ENCODE assay signal across 13 mouse cellular contexts in genomic region chrX:85829000-85829399, GRCm38 (mm10). TPM values are rescaled to one million over a fixed set of nuclear protein-coding genes. Genes with fewer than 3 reads are reported as not detected.
DNase-seq lines count a peak whose midpoint lies in the region; ATAC-seq and TF ChIP-seq lines count a peak whose summit lies in the region.
"Had no signal": no experiment of that assay in that cellular context is flagged by ENCODE, and none has a peak within 500 bp of the region (broad histone marks: within the 10 kb centered on the region; RNA-seq: fewer than 3 reads in every experiment).

No protein-coding gene starts in this region.

- no peak for ATAC-seq in kidney, embryonic 14.5 days (ENCODE audit: low FRiP score, low TSS enrichment)
- ATAC-seq in hindbrain, postnatal 0 days = no peak

- TF ChIP-seq CTCF in hindbrain, postnatal 0 days (IDR thresholded peaks at IDR 0.05; ENCODE audit: low read depth) = no peak

- no peaks in the 10 kb centered on the region for H3K9me3 ChIP-seq in kidney, embryonic 14.5 days (ENCODE audit: control insufficient read depth, low read length)
- no peaks in the 10 kb centered on the region for H3K9me3 ChIP-seq in hindbrain, postnatal 0 days (ENCODE audit: low read length)
- H3K9me3 ChIP-seq: heart, embryonic 15.5 days; neural tube, embryonic 15.5 days had no signal

- no peak overlapping the region for H3K9ac ChIP-seq in kidney, embryonic 14.5 days (ENCODE audit: low read depth, low read length)
- no peak overlapping the region for H3K9ac ChIP-seq in hindbrain, postnatal 0 days (replicated peaks; ENCODE audit: low read length)
- H3K9ac ChIP-seq: heart, embryonic 15.5 days; neural tube, embryonic 15.5 days had no signal

- H3K4me1 ChIP-seq in kidney, embryonic 14.5 days (ENCODE audit: control insufficient read depth, insufficient read depth, low read length) = no peaks in the 10 kb centered on the region
- no peaks in the 10 kb centered on the region for H3K4me1 ChIP-seq in hindbrain, postnatal 0 days (ENCODE audit: insufficient read depth, low read length)
- H3K4me1 ChIP-seq: heart, embryonic 15.5 days; neural tube, embryonic 15.5 days had no signal

- H3K36me3 ChIP-seq in kidney, embryonic 14.5 days (ENCODE audit: control insufficient read depth, insufficient read depth, low read length) = no peaks in the 10 kb centered on the region
- H3K36me3 ChIP-seq in hindbrain, postnatal 0 days (ENCODE audit: insufficient read depth, low read length) = no peaks in the 10 kb centered on the region
- H3K36me3 ChIP-seq: heart, embryonic 15.5 days; neural tube, embryonic 15.5 days had no signal

- no peak overlapping the region for H3K4me2 ChIP-seq in kidney, embryonic 14.5 days (replicated peaks; ENCODE audit: low read depth, low read length)
- no peak overlapping the region for H3K4me2 ChIP-seq in hindbrain, postnatal 0 days (ENCODE audit: low read depth, low read length)
- H3K4me2 ChIP-seq: heart, embryonic 15.5 days; neural tube, embryonic 15.5 days had no signal

- H3K4me3 ChIP-seq in kidney, embryonic 14.5 days (ENCODE audit: low read length) = no peak overlapping the region
- no peak overlapping the region for H3K4me3 ChIP-seq in hindbrain, postnatal 0 days (ENCODE audit: low read length)
- H3K4me3 ChIP-seq: heart, embryonic 15.5 days; neural tube, embryonic 15.5 days had no signal

- no peaks in the 10 kb centered on the region for H3K27me3 ChIP-seq in kidney, embryonic 14.5 days (ENCODE audit: control insufficient read depth, insufficient read depth, low read length)
- H3K27me3 ChIP-seq in hindbrain, postnatal 0 days (ENCODE audit: insufficient read depth, low read length) = no peaks in the 10 kb centered on the region
- H3K27me3 ChIP-seq: CH12.LX; heart, embryonic 15.5 days; neural tube, embryonic 15.5 days had no signal

- no peak overlapping the region for H3K27ac ChIP-seq in kidney, embryonic 14.5 days (ENCODE audit: low read depth, low read length)
- no peak overlapping the region for H3K27ac ChIP-seq in hindbrain, postnatal 0 days
- H3K27ac ChIP-seq: heart, embryonic 15.5 days; neural tube, embryonic 15.5 days had no signal

- peak; percentile 59 for DNase-seq in kidney, adult 18-20 months
- peak; percentile 26 to 38 for DNase-seq in right cerebral cortex, postnatal 10 days (ENCODE audit: low spot score in 2 of 2)
- DNase-seq in right cerebral cortex, postnatal 4 days = no peak
- DNase-seq in hindbrain, postnatal 0 days (ENCODE audit: low spot score) = peak; percentile 6
- no peak for DNase-seq in gastrocnemius, adult 8-10 months (ENCODE audit: low spot score in 2 of 2)
- DNase-seq in ovary, adult 18-20 months (ENCODE audit: low spot score) = no peak
- DNase-seq in ovary, postnatal 36 days (ENCODE audit: low spot score) = no peak
- DNase-seq: liver; thymus, adult 18-20 months had no signal

RNA-seq across cellular contexts. Expression of gene 5430427O19Rik, which starts 41.2 kb away (rescaled TPM):
- polyA plus RNA-seq in kidney, embryonic 14.5 days (2014; fragmentation: Nextera tagmentation; extraction: Ambion mirVana) = 0.09 TPM in 2 replicates
- not detected in 2 replicates for total RNA-seq in hindbrain, postnatal 0 days (2014; rRNA removed)
- 0.08 TPM in 1 of 2 replicates, not detected in the other for polyA plus RNA-seq in hindbrain, postnatal 0 days (2015; fragmentation: Nextera tagmentation; extraction: Ambion mirVana)
- total RNA-seq in gastrocnemius, adult 8-10 months (2022) = under 1 TPM in 3 of 4 experiments, not detected in 1; 0.07 to 0.24 (median 0.07) TPM

RNA-seq across cellular contexts. Expression of gene Gk, which starts 52.4 kb away (rescaled TPM):
- polyA plus RNA-seq in kidney, embryonic 14.5 days (2014; fragmentation: Nextera tagmentation; extraction: Ambion mirVana) = 11.0 and 24.1 TPM in 2 replicates
- total RNA-seq in hindbrain, postnatal 0 days (2014; rRNA removed) = 8.1 and 9.8 TPM in 2 replicates
- polyA plus RNA-seq in hindbrain, postnatal 0 days (2015; fragmentation: Nextera tagmentation; extraction: Ambion mirVana) = 11.1 and 12.5 TPM in 2 replicates
- total RNA-seq in gastrocnemius, adult 8-10 months (2022) = 1 to 10 TPM in 3 of 4 experiments, under 1 TPM in 1; 0.89 to 2.2 (median 1.2) TPM

Comparison
In these comparisons a context has a peak if more than half of its experiments do, and no peak if none do; other contexts are left out.
1. DNase-seq: peak in kidney, adult 18-20 months (single experiment), right cerebral cortex, postnatal 10 days (2 of 2) and hindbrain, postnatal 0 days (single experiment); none in right cerebral cortex, postnatal 4 days (single experiment), gastrocnemius, adult 8-10 months (0 of 2), ovary, adult 18-20 months (single experiment) and ovary, postnatal 36 days (single experiment).